Mouse (Mus musculus): ENCODE results near the gene Cd180.

The Cd180 gene

DNA sequence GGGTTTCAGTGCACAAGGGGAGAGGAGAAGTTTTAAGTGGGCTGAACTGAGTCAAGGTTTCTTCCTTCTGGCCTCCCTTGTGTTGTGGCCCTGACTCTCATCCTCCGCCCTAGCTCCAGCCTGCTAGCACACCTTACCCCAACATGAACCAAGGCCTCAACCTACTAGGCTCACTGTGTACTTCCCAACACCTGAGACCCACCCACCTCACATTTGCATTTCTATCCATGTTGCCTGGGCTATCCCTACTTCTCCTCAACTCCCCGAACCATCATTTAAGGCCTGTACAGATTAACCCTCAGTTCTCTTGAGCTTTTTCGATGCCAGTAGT lies 51.9 kb downstream of the Cd180 start:
- no peak for DNase-seq

DNA sequence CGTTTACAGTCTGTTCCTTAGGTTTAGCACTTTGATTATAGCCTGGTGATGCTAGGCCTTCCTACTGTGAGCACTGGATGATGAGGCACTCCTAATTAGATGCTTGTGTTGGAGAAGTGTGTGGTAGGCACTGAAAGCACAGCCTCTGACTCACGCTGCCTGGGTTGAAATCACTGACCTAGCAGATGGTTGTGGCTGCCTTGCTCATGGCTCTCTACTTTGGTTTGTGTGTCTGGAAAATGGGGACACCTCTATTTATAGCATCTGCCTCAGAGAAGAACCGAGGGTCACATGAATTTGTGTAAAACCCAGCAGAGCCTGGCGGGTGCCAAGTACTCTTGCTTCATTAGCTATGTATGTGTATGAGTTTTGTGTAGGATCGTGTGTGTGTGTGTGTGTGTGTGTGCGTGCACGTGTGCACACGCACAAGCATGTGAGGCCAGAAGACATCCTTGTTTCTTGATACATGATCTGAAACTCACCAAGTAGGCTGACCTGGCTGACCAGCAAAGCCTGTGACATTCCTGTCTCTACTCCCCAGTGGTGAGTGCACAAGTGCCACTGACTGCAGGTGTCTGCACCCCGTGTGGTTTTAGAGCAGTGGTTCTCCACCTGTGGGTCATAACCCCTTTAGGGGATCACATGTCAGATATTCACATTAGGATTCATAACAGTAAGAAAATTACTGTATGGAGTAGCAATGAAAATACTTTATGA lies 52.4 kb downstream of the Cd180 start:
- DNase-seq, result no peak

DNA sequence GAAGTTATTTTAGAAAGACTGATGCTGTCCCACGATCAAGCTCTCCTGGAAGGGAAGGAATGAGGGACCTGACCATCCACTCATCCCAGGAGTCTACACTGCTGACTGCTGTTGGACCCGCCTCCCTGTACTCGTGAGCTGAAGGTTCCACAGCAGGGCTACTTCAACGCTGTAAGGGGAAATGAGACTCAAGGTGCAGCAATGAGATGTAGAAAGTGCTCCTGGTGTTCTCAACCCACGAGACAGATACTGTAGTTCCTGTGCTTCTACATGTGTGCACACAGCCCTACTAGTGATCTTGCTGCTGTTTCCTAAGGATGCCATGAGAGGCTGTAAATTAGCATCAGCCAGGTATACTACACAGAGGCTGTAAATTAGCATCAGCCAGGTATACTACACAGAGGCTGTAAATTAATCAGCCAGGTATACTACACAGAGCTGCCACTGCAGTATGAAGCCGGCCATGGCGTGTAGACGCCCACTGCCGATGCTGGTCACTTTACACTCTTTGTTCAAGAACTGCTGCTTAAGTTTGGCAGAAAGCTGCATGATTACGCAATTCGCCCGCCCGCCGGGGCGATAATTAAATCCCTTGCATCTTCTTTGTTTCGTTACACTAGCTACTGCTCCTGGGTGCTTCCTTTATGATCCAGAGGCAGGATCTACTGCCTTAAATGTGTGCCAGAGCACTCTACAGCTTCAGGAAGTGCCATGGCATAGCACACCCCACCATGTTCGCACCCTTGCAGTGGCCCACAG lies 53.6 kb downstream of the Cd180 start:
- no peak for DNase-seq

DNA sequence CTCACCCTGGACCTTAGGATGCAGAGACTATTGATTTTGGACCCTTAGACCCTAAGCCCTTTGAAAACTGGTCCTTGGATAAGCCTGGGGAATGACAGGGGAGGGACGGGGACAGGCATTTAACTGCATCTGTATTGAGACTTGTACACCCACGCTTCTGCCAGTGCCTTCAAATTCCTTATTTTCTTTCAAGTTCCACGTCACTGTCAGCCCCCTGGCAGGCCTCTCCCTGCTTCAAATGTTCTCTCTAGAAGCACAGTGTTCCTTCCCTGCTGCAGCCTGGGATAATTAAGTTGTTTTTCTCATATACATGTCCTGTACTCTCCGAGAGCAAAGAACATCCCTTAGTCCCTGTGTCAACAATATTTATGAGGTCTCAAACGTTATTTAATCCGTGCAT lies 55.8 kb downstream of the Cd180 start:
- no peak for DNase-seq

DNA sequence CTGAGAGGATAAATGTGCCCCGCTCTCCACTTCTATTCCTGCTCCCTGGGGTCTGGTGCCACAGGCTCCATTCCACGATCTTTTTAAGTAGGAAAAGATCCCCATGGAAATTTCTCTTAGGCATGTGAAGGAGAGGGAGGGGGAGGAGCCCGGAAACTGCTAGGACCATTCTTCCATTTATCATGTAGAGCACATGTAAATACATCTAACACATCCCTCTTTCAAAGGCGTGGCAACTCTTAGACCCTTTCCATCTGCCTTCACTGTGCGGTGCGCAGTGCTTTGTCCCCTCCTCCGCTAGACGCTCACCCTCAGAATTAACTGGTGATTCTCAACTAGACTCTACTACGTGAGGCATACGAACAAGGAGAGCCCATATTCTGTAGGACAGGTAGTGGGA lies 56.5 kb downstream of the Cd180 start:
- DNase-seq, result no peak

DNA sequence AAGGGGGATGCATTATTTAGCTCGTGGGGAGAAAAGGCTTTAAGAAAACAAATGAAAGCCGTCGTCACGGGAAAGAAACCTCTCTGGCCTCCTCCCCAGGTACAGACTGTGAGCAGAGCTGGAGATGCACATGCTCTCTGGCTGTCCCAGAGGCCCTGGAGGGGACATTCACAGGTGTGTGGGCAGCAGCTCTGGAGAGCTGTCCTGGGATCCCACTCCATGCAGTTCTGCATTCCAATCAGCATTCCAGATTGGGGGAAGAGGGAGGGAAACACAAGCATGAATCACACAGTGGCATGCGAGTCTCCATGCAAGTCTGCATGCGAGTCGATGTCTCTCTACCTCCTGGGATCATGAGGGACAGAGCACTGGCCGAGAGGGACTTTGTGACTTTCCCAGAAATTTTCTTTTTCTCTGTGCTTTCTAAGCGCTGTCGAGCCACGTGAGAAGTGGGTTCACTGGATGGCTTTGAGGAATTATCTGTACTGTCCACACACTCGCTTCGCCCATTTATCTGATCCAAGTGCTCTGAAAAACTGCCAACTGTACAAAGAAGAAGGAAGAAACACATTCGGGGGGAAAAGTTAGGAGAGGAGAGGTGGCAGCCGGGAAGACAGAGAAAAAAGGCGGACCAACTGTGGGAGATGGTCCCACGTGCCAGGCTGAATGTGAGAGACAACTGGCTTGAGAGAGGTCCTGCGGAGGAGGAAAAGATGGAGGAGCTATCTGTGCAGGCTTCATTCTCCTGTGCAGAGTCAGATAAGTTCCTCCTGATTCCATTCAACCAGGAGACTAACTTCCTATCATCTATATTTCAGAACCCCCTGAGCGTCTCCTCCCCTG lies 60.6 kb downstream of the Cd180 start:
- DNase-seq, result no peak

DNA sequence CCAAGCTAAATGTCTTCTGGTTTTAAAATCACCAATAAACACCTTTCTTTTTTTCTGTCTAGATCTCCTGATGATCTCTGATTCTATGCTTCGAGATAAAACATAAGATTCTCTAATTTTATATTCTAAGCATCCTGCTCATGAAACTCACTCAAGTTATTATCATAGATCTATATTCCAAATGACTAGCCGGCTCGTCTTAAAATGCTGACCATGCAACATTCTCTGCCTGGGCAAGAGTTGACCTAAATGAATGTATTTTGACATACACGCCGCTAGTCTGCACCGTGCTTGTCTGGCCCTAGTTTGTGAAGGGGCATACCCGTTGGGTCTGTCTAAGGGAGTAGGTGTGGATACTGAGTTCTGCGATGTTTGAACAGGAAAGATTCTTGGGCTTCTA lies 61.8 kb downstream of the Cd180 start:
- DNase-seq, result no peak

DNA sequence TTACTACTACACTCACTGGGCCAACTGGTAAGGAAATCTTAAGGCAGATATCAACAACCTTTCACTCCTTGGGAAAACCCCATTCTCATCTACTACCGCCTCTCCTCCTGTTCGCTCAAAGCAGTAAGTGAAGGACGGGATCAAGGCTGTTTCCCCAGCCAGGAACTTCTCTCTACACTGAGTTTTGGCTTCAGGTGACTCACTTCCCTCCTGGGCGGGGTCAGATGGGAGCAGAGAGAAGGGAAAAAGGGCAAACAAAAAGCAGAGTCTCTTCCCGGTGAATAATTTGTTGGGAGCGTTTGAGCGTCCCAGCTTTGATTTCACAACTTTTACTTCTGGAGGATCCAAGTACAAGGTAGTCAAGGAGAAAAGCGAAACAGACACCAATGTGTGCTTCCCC lies 62.7 kb downstream of the Cd180 start:
- no peak for DNase-seq

DNA sequence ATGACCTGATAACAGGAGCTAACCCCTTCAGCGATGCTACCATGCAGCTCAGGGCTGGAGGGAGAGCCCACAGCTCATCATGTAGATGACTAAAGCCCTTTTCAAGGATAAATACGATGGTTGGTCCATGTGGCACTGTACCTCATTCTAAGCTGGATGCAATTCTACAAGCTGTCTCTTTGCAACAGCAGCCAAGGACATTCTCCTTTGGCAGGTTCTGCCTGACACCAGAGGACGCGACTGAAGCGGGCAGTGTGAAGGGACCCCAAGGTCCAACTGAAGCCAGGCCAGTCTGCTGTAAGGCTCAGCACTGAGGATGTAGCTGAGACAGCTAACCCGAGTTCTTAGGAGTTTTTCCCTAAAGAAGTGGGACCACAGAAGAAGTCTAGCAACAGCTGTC lies 64.7 kb downstream of the Cd180 start:
- no peak for DNase-seq

DNA sequence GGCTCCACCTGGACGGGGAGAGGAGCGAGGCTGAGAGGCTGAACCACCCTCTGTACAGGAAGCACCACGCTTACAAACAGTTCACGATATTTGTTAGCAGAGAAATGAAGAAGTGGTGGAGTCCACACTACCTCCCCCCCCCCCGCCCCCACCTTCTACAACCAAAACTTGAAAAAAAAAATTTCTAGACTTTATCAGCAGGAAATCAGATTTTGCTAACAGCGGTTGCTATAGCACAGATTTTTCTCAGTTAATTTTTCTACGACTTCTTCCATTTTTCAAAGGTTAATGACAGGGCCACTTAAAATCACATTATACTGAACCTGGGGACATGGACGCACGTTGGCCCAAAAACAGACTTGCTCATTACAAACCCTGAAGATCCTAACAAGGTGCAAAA lies 68.1 kb downstream of the Cd180 start:
- no peak for DNase-seq

DNA sequence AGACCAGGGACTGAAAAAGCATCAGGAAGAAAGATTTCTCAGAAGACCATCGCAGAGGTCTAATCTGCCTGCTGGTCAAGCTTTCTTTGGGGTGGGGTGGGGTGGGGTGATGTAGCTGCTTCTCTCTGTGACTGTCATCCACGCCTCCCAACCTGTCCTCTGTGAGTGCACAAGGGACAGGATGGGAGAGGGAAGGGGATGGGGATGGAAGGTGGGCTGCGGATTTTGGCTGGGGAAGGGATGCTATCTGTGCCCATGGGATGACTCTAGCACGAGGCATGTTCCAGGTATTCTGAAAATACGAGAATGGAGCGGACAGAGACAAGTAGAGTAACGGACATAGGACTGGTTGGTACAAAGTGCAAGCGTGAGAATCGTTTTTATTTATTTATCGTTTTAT lies 68.8 kb downstream of the Cd180 start:
- no peak for DNase-seq

DNA sequence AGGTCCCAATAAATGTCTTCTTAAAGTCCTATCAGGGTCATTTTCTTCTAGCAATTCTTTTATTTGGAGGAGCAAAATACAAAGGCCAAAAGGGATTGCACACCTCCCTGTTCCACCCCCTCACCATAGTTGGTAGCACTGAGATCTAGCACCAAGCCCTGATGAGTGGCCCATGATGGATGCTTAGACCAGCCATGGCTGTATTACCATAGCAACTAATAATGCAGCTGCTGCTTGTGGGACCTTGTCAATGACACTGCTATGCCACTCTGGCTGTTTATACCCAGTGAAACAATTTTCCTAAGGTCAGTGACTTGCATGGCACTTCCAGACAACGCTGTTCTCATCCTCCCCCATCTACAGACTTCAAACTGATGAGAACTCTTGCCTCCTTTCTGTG lies 70.9 kb downstream of the Cd180 start:
- no peak for DNase-seq

DNA sequence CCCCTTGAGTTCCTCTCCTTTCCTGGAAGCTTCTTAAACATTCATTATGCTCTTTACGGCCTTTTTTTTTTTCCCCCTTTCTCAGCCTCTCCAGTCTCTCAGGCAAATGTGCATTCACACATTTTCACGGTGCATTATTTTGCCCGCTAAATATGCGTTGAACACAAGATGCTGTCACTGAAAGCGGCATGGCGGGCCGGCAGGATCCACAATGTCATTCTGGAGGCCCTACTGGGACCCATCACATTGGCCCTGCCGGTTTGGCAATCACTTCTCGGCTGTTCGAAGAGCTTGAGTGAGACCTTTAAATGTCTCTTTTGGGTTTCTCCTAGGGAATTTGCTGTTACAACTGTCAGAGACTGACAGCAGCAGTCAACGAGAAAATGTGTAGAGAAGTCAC lies 71.9 kb downstream of the Cd180 start:
- DNase-seq, result no peak

DNA sequence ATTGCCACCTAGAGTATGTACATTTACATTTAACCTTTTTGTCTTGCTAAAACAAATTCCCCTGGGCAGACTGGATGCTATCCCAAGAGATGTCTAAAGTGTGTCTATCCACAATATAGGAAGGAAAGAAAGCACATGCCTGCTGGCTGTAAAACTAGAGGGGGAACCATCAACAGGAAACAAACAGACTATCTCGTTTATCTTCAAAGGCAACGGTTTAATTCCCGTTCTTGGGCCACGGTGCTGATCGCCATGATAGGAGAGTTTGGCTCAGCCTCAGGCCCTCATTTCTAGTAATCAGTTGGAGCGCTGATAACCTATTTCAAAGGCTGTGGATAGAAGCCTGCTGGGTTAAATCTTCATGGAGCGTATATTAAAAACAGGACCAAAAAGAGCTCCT lies 73.8 kb downstream of the Cd180 start:
- no peak for DNase-seq

DNA sequence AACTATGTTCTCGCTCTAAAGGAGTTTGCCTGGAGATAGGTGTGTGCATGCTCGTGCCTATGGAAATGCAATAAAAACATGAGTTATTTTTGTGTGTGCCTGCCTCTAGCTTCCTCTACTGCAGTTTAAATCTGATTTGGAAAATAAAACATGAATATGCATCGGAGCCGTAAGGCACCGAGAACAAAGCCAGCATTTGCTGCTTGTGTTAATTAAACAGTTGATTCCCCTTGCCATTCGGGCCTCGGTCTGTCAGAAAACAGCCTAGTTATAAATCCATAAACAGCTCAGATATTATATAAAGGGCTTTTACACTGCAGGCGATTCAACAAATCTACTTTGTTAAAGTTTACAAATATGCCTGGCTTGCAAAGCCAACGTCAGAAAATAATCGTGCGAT lies 75.2 kb downstream of the Cd180 start:
- no peak for DNase-seq

DNA sequence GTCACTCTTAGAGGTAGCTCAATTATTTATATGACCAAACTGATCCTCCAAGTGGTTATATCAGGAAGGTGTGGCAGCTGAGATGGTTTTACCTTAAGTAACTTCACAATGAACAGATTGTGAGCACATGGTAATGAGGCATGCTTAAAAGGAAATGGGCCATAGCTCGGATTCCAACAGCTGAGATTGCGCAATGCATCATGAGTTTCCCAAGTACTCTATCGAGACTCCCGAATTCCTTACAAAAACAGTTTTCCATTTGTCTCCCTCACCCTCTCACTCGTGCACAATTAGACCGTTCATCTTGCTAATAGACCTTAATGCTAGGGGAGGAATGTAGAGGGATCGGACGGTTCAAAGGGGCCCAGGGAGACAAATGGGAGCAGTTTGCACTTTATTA lies 76.8 kb downstream of the Cd180 start:
- DNase-seq, result no peak

DNA sequence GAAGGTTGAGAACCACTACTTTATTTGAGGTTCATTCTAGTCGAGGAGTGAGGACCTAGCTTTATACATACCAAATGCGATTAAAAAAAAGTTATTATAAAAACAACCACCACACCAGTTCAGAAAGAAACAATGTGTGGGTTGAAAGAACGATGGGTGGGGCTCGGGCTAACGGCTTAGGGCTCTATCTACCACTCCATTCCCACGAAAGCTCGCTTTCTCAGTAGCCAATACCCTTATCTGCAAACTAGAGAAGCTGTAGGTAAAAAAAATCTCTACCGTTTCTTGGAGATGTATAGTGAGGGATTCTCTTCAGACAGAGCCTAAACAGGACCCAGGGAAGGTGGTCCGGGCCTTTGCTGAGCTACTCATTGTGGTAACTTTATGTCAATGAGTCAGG lies 79.8 kb downstream of the Cd180 start:
- DNase-seq, result no peak

DNA sequence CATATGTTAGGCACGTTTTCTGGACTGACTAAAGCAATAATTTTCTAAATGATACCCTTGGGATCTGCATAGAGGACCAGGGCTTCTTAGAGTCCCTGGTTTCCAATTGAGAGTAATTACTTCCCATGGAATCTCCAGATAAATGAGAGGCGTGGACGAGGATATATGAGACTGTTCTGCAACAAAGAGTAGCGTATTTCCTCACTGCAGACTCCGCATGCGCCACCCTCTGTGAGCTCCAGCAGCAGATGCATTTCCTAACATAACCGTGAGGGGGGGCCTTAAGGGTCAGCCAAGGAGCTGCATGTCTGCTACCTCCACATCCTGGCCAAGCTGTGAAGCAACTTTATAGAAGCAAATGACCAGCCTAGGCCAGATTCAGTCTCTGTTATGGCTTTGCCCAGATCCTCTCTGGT lies 81.4 kb downstream of the Cd180 start:
- no peak for DNase-seq

DNA sequence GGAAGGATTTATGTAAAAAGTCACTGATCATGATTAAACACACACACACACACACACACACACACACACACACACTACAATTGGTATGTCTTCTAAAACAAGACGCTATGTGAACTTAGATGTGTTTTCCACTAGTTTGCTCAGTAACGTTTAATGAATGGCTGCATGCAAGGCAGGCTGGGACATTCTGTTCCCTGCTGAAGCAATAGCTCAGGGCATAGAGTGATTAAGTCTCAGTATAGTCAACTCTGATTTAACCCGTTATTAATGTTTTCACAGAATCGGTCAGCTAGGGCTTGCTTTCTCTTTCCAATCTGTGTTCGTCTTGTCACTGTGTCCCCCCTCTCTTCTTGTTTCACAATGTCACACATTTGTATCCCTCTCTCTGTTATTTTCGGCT lies 82.1 kb downstream of the Cd180 start:
- no peak for DNase-seq

DNA sequence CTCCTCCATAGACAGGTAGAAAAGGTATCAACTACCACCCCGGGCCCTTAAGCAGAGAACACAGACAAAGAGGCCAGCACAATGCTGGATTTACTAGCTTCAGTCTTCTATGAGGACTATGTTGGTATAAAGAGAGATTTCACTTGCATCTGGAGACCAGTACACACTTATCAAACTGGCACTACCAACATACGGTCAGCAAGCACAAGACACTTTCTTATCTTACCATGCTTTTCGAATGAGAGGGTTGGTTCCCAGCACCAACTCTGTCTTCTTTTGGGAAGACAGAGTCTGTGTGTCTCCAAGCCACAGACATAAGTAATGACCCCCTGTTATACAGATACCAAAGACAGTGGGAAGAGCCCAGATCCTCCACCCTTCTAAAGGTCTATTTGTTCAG lies 85.5 kb downstream of the Cd180 start:
- DNase-seq, result no peak

DNA sequence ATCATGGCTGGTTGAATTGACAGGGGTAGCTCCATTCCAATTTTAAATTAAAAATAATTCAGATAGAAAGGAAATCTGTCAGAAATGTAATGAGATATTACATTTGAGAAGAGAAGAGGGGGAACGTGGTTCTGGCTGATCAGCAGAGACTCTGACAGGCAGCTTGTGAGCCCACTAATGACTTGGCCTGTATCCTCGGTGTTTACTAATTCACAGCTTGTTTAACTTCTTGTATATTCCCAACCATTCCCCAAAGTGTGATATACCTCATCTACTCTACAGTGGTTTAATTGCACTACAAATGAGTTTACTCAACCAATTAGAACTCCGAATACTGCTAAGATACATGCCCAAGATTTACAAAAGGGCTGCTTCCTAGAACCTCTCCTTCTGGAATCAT lies 85.9 kb downstream of the Cd180 start:
- DNase-seq, result no peak

DNA sequence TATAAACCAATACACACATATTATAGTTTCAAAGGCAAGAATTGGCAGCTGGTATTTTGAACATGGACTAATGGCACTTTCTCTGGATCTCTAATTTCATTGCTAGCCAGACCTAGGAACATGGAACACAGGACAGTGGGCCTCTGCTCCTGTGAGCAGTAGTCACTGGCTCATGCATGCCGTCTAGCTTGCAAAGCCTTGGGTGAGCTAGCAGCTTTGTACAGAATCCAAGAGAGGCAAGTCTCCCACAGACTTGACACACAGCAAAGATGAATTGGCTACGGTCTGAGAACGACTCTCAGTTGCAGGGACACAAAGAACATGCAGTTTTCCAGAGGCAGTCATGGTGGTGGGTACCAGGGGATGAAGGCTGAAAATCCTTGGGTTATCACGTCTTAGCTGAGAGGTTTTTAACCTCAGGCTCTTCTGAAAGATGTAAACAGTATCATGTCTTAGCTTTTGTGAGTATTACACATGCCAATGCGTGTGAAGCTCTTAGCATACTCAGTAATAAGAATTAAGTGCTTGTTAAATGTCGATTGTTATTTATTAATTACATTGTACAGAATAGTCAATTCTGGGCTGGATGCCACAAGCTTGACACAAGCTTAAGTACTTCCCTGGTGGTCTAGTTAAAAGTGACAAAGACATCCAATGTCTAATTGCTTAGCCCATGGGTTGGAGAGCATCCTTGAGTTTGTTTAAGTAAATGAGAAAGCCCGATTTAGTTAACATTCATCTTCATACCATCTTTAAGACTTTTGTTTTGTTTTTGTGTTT lies 90.4 kb downstream of the Cd180 start:
- DNase-seq, result no peak

DNA sequence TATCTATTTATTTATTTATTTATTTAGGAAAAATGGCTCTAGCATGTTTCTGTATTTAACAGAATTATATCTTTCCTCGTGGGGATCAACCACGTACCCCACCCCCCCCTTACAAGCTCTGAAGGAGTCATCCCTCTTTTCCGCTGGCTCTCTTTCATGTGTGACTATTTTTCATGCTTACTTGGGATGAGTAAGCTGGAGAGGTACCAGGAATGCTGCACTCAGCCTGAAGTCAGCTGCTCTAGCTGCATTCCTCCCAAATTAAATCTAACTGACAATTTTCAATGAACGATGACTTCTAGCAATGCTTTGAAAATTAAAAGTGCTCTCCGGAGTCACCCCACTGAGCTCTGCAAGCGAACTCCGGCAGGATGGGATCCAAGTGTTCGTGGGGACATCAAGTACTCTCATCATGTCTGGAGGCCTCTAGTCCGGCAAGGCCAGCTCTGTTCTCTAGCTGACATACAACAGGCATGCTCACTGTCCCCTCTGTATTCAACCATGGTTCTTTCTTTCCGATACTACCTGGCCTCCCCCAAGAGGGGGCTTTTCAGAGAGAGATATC lies 93.4 kb downstream of the Cd180 start:
- no peak for DNase-seq

Data from cerebellum, adult 11-12 months (tissue).